Mouse (Mus musculus) CD4-positive, CD25-positive, alpha-beta regulatory T cell, adult 4 months (primary cell): ENCODE measurements at regions not wholly inside any gene's neighbourhood (a gene's known extent, or its start where the extent isn't known, plus 50 kb on each side); places are given as distances from the start of the nearest gene placed in this dataset.

Experiments
- ATAC-seq: one replicate; pipeline ENCODE4 v1.8.0; 2017

GRCm38 (mm10) chr7:79543231-79544071 lies 74.0 kb downstream of the Rhcg start:
- ATAC-seq: no peak

- no peak for ATAC-seq
Observed at GRCm38 (mm10) chr7:79542379-79543015, 75.0 kb downstream of the Rhcg start.

GRCm38 (mm10) chr7:79540246-79540645 lies 74.1 kb upstream of the Polg start:
- no peak for ATAC-seq

- ATAC-seq: no peak
Observed at GRCm38 (mm10) chr7:79539426-79539825, 73.3 kb upstream of the Polg start.

GRCm38 (mm10) chr7:79536157-79536641 lies 70.0 kb upstream of the Polg start:
- ATAC-seq: peak; percentile 26

GRCm38 (mm10) chr7:79535251-79536111 lies 69.3 kb upstream of the Polg start:
- ATAC-seq: no peak

GRCm38 (mm10) chr7:79534819-79535218 lies 68.7 kb upstream of the Polg start:
- ATAC-seq: no peak

GRCm38 (mm10) chr7:79534381-79534780 lies 68.2 kb upstream of the Polg start:
- ATAC-seq: no peak

- no peak for ATAC-seq
Observed at GRCm38 (mm10) chr7:79532626-79533140, 66.5 kb upstream of the Polg start.

- ATAC-seq: no peak
Observed at GRCm38 (mm10) chr7:79531551-79532356, 65.6 kb upstream of the Polg start.

- ATAC-seq: no peak
Observed at GRCm38 (mm10) chr7:79531142-79531541, 65.0 kb upstream of the Polg start.

GRCm38 (mm10) chr7:79529480-79529879 lies 63.3 kb upstream of the Polg start:
- no peak for ATAC-seq

- ATAC-seq: no peak
Observed at GRCm38 (mm10) chr7:79527984-79528383, 61.8 kb upstream of the Polg start.

- ATAC-seq: no peak
Observed at GRCm38 (mm10) chr7:79525690-79526630, 59.8 kb upstream of the Polg start.

- no peak for ATAC-seq
Observed at GRCm38 (mm10) chr7:79524921-79525320, 58.8 kb upstream of the Polg start.

GRCm38 (mm10) chr7:79523696-79524095 lies 57.5 kb upstream of the Polg start:
- no peak for ATAC-seq

GRCm38 (mm10) chr7:79522046-79522445 lies 55.9 kb upstream of the Polg start:
- no peak for ATAC-seq

- no peak for ATAC-seq
Observed at GRCm38 (mm10) chr7:79521259-79521658, 55.1 kb upstream of the Polg start.

GRCm38 (mm10) chr7:79520222-79520710 lies 54.1 kb upstream of the Polg start:
- no peak for ATAC-seq

- ATAC-seq: no peak
Observed at GRCm38 (mm10) chr7:79518928-79519327, 52.8 kb upstream of the Polg start.
